Mouse (Mus musculus) forebrain, embryonic 16.5 days (tissue): ENCODE measurements around the gene Morf4l1. TPM values are rescaled to one million over a fixed set of nuclear protein-coding genes. Genes with fewer than 3 reads are reported as not detected.
"Not testable (repeated sequence)": the region's sequence is repeated elsewhere in the genome, so short reads cannot be mapped to it uniquely, and the experiment has no call there.

ENCODE experiments used
- ATAC-seq: fragments of 200-750 bp; cut with Nextera tagmentation; 2 replicates; pipeline ENCODE4 v1.8.0; 2017; ENCODE audit warnings: mild to moderate bottlenecking, moderate library complexity
- H3K27ac ChIP-seq: fragments of 300-500 bp; sonication (generic); 2 replicates; pipeline ENCODE4 v1.5.1; 2014; ENCODE audit warnings: low read length, control low read depth
- H3K27me3 ChIP-seq: fragments of 300-500 bp; sonication (generic); replicated peaks from 2 replicates; pipeline ENCODE4 v1.6.1; 2014; ENCODE audit warnings: low read length; ENCODE audit not compliant: control insufficient read depth, insufficient read depth
- H3K36me3 ChIP-seq: fragments of 300-500 bp; sonication (generic); 2 replicates; pipeline ENCODE4 v1.6.1; 2014; ENCODE audit not compliant: control insufficient read depth, insufficient read depth
- H3K4me1 ChIP-seq: fragments of 300-500 bp; sonication (generic); replicated peaks from 2 replicates; pipeline ENCODE4 v1.6.1; 2014; ENCODE audit warnings: low read length; ENCODE audit not compliant: control insufficient read depth, insufficient read depth
- H3K4me2 ChIP-seq: fragments of 300-500 bp; sonication (generic); 2 replicates; pipeline ENCODE4 v1.6.1; 2014; ENCODE audit warnings: mild to moderate bottlenecking, low read length, control low read depth
- H3K4me3 ChIP-seq: fragments of 300-500 bp; sonication (generic); replicated peaks from 2 replicates; pipeline ENCODE4 v1.5.1; 2014; ENCODE audit warnings: mild to moderate bottlenecking, low read length, control low read depth
- H3K9ac ChIP-seq: fragments of 300-500 bp; sonication (generic); replicated peaks from 2 replicates; pipeline ENCODE4 v1.6.1; 2014; ENCODE audit warnings: low read depth, low read length, control low read depth
- H3K9me3 ChIP-seq: fragments of 300-500 bp; sonication (generic); 2 replicates; pipeline ENCODE4 v1.6.1; 2016; ENCODE audit warnings: low read length; ENCODE audit not compliant: control insufficient read depth
- WGBS: fragments of 180-500 bp; shearing (Covaris S2); extraction: QIAGEN DNeasy Blood & Tissue Kit; methylation state at CpG from one replicate; pipeline ENCODE4 v1.1.7; 2014; 5-methylcytosine and 5-hydroxymethylcytosine counted together
- polyA plus RNA-seq: library from polyadenylated mRNA; unstranded; fragments of >200 nt; fragmentation: Nextera tagmentation; extraction: Ambion mirVana; gene quantifications from 2 replicates; pipeline ENCODE4 v1.2.1, GENCODE M21; 2015

Gene Morf4l1
- polyA plus RNA-seq, 1 experiment from 2014 or later: 524 TPM

- Histone ChIP-seq H3K27ac (no peak overlapping the region), H3K4me2 (no peak overlapping the region), H3K9me3 (no peaks in the 10 kb centered on the region), H3K27me3 (no peaks in the 10 kb centered on the region), H3K4me1 (no peaks in the 10 kb centered on the region; the same call in 1 of the 2 replicates), H3K9ac (no peak overlapping the region), H3K36me3 (peaks cover 42% of the 10 kb centered on the region), H3K4me3 (no peak overlapping the region)
- ATAC-seq: peak; percentile 35; the same call in 1 of the 2 replicates
- whole genome bisulfite sequencing: 74% methylated on average over 2 of the region's 2 CpGs
These were observed 13.8 kb downstream of the Morf4l1 start for GRCm38 (mm10) chr9:90100760-90101159.

GRCm38 (mm10) chr9:90098934-90099333, 15.6 kb downstream of the Morf4l1 start:
- H3K27me3 ChIP-seq: no peaks in the 10 kb centered on the region
- no peaks in the 10 kb centered on the region for H3K9me3 ChIP-seq
- H3K4me3 ChIP-seq: no peak overlapping the region
- H3K9ac ChIP-seq: no peak overlapping the region
- WGBS: 93% methylated on average over 5 of the region's 5 CpGs
- H3K4me1 ChIP-seq: no peaks in the 10 kb centered on the region
- H3K27ac ChIP-seq: no peak overlapping the region
- ATAC-seq: no peak
- H3K36me3 ChIP-seq: peaks cover 48% of the 10 kb centered on the region
- no peak overlapping the region for H3K4me2 ChIP-seq

- Histone ChIP-seq H3K9ac (no peak overlapping the region), H3K4me2 (no peak overlapping the region), H3K4me3 (no peak overlapping the region), H3K36me3 (peaks cover 32% of the 10 kb centered on the region), H3K27me3 (no peaks in the 10 kb centered on the region), H3K4me1 (no peaks in the 10 kb centered on the region), H3K9me3 (no peaks in the 10 kb centered on the region), H3K27ac (no peak overlapping the region)
- 93% methylated on average over 6 of the region's 6 CpGs for WGBS
- 0 out of 2 replicates have a peak, but pooled peaks have one; percentile 15 for ATAC-seq
These were observed 25.1 kb downstream of the Morf4l1 start for GRCm38 (mm10) chr9:90089339-90090104.

- Histone ChIP-seq H3K27me3 (no peaks in the 10 kb centered on the region), H3K36me3 (peaks cover 29% of the 10 kb centered on the region), H3K9ac (no peak overlapping the region), H3K4me1 (no peaks in the 10 kb centered on the region), H3K4me2 (no peak overlapping the region), H3K4me3 (no peak overlapping the region), H3K27ac (no peak overlapping the region), H3K9me3 (no peaks in the 10 kb centered on the region)
- WGBS: 87% methylated on average over 2 of the region's 2 CpGs
- ATAC-seq: peak; percentile 51
These were observed 26.6 kb downstream of the Morf4l1 start for GRCm38 (mm10) chr9:90087906-90088485.

GRCm38 (mm10) chr9:90084766-90085468, 29.7 kb downstream of the Morf4l1 start:
- WGBS: 90% methylated on average over 8 of the region's 8 CpGs
- Histone ChIP-seq H3K4me1 (no peaks in the 10 kb centered on the region), H3K27me3 (no peaks in the 10 kb centered on the region), H3K27ac (no peak overlapping the region), H3K36me3 (peaks cover 15% of the 10 kb centered on the region), H3K4me2 (no peak overlapping the region), H3K4me3 (no peak overlapping the region), H3K9me3 (no peaks in the 10 kb centered on the region), H3K9ac (no peak overlapping the region)
- ATAC-seq: no peak

GRCm38 (mm10) chr9:90084152-90084551, 30.4 kb downstream of the Morf4l1 start:
- Histone ChIP-seq H3K9ac (no peak overlapping the region), H3K27ac (no peak overlapping the region), H3K27me3 (no peaks in the 10 kb centered on the region), H3K36me3 (peaks cover 8% of the 10 kb centered on the region), H3K9me3 (no peaks in the 10 kb centered on the region), H3K4me3 (no peak overlapping the region), H3K4me1 (no peaks in the 10 kb centered on the region), H3K4me2 (no peak overlapping the region)
- 85% methylated on average over 3 of the region's 3 CpGs for WGBS
- no peak for ATAC-seq

- H3K27ac ChIP-seq: no peak overlapping the region
- 82% methylated on average over 1 of the region's 1 CpGs for WGBS
- H3K9ac ChIP-seq: no peak overlapping the region
- H3K4me3 ChIP-seq: no peak overlapping the region
- peaks cover 8% of the 10 kb centered on the region for H3K36me3 ChIP-seq
- ATAC-seq: no peak
- H3K27me3 ChIP-seq: no peaks in the 10 kb centered on the region
- no peaks in the 10 kb centered on the region for H3K9me3 ChIP-seq
- no peaks in the 10 kb centered on the region for H3K4me1 ChIP-seq
- no peak overlapping the region for H3K4me2 ChIP-seq
These were observed 31.6 kb downstream of the Morf4l1 start for GRCm38 (mm10) chr9:90082992-90083391.

GRCm38 (mm10) chr9:90081961-90082360, 32.6 kb downstream of the Morf4l1 start:
- not testable (repeated sequence) for H3K4me1 ChIP-seq, H3K9me3 ChIP-seq, H3K36me3 ChIP-seq, H3K27me3 ChIP-seq, ATAC-seq, H3K9ac ChIP-seq, H3K4me2 ChIP-seq, H3K4me3 ChIP-seq, H3K27ac ChIP-seq
- WGBS: 94% methylated on average over 6 of the region's 6 CpGs

GRCm38 (mm10) chr9:90076849-90077461, 37.6 kb downstream of the Morf4l1 start:
- H3K27me3 ChIP-seq: no peaks in the 10 kb centered on the region
- no peak overlapping the region for H3K4me3 ChIP-seq
- no peaks in the 10 kb centered on the region for H3K4me1 ChIP-seq
- no peak overlapping the region for H3K27ac ChIP-seq
- no peak overlapping the region for H3K9ac ChIP-seq
- no peaks in the 10 kb centered on the region for H3K36me3 ChIP-seq
- WGBS: 59% methylated on average over 8 of the region's 8 CpGs
- no peaks in the 10 kb centered on the region for H3K9me3 ChIP-seq
- ATAC-seq: peak; percentile 49
- H3K4me2 ChIP-seq: no peak overlapping the region
